Mouse (Mus musculus): ENCODE measurements around the gene Elp4. TPM values are rescaled to one million over a fixed set of nuclear protein-coding genes. Genes with fewer than 3 reads are reported as not detected.

The Elp4 gene
- polyA plus RNA-seq, 1 experiment, result 11.3 TPM

DNA sequence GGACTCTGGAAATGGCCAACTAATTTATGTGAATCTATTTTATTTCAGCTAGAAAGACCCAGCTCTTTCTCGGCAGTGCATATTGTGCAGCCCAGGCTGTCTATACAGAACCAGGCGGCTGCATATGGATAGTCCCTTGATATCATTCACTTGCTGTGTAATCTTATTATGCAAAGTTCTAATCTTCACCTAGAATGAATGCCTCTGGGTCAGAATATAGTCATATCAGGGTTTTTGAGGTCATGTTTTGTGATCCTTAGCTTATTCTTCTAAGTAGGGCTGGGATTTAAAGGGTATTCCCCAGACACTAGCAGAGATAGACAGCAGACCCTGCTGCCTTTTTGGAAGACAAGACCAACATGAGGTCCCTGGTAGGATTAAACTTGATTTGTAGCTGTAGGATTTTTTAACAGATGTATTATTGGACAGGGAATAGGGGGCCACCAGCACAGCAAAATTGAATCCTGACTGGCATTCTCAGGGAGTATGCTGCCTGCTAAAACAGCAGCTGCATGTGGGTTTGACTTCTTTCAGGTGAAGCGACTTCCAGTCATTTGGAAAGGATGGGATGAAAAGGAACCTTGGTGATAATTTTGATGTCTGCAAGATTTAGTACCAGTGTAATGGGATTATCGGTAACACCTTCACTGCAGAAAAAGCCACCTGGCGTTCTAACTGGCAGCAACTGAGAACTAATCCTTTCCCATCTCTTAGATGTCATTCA is 13.4 kb upstream of the Elp4 start:
- no peaks in the 10 kb centered on the region for H3K36me3 ChIP-seq (ENCODE audit: control insufficient read depth, insufficient read depth)
- no peaks in the 10 kb centered on the region for H3K27me3 ChIP-seq (ENCODE audit: control insufficient read depth, insufficient read depth, insufficient read length)
- no peak overlapping the region for H3ac ChIP-seq (ENCODE audit: control insufficient read depth, insufficient read length)
- no peaks in the 10 kb centered on the region for H3K79me2 ChIP-seq (ENCODE audit: control insufficient read depth, insufficient read depth)
- no peak overlapping the region for H3K4me3 ChIP-seq
- H3K4me2 ChIP-seq (ENCODE audit: low read depth), result no peak overlapping the region
- TF ChIP-seq REST (IDR thresholded peaks at IDR 0.05; ENCODE audit: insufficient read depth, insufficient read length), result no peak

DNA sequence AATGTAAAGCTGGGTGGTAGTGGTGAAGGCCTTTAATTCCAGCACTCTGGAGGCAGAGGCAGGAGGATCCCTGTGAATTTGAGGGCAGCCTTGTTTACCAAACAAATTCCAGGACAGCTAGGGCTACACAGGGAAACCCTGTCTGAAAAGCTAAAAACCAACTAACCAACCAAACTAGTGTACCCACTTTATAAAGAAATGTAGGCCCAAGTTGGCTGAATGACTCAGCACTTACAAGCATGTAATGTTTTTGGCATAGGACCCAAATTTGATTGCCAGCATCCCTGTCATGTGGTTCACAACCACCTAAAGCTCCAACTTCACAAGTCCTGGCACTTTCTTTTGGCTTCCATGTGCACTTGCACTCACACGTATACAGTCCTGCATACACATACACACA is 12.3 kb upstream of the Elp4 start:
- Histone ChIP-seq H3ac (ENCODE audit: control insufficient read depth, insufficient read length) (no peak overlapping the region), H3K79me2 (ENCODE audit: control insufficient read depth, insufficient read depth) (no peaks in the 10 kb centered on the region), H3K27me3 (ENCODE audit: control insufficient read depth, insufficient read depth, insufficient read length) (no peaks in the 10 kb centered on the region), H3K4me2 (ENCODE audit: low read depth) (no peak overlapping the region), H3K4me3 (no peak overlapping the region), H3K36me3 (ENCODE audit: control insufficient read depth, insufficient read depth) (no peaks in the 10 kb centered on the region)
- TF ChIP-seq REST (IDR thresholded peaks at IDR 0.05; ENCODE audit: insufficient read depth, insufficient read length) (no peak), USF1 (IDR thresholded peaks at IDR 0.05; ENCODE audit: low read depth) (no peak), SRF (IDR thresholded peaks at IDR 0.05; ENCODE audit: control insufficient read depth, insufficient read length, low read depth) (no peak), MAX (IDR thresholded peaks at IDR 0.05; ENCODE audit: low read depth) (no peak), MYOD1 (IDR thresholded peaks at IDR 0.05; ENCODE audit: control insufficient read depth in 1 of 3, insufficient read length in 2 of 3, low read depth in 2 of 3) (no peak), TCF3 (IDR thresholded peaks at IDR 0.05; ENCODE audit: insufficient read length, low read depth) (no peak), POLR2AphosphoS2 (IDR thresholded peaks at IDR 0.05; ENCODE audit: insufficient read length, low read depth) (no peak), TCF12 (IDR thresholded peaks at IDR 0.05; ENCODE audit: insufficient read depth, poor library complexity, severe bottlenecking) (no peak), CEBPB (IDR thresholded peaks at IDR 0.05; ENCODE audit: insufficient read depth, poor library complexity, severe bottlenecking) (no peak), E2F4 (IDR thresholded peaks at IDR 0.05; ENCODE audit: insufficient read depth) (no peak), MYOG (IDR thresholded peaks at IDR 0.05; ENCODE audit: control insufficient read depth in 1 of 3, insufficient read depth in 1 of 3, insufficient read length in 2 of 3, low read depth in 2 of 3) (no peak), POLR2A (IDR thresholded peaks at IDR 0.05; ENCODE audit: insufficient read length, low read depth) (no peak)

DNA sequence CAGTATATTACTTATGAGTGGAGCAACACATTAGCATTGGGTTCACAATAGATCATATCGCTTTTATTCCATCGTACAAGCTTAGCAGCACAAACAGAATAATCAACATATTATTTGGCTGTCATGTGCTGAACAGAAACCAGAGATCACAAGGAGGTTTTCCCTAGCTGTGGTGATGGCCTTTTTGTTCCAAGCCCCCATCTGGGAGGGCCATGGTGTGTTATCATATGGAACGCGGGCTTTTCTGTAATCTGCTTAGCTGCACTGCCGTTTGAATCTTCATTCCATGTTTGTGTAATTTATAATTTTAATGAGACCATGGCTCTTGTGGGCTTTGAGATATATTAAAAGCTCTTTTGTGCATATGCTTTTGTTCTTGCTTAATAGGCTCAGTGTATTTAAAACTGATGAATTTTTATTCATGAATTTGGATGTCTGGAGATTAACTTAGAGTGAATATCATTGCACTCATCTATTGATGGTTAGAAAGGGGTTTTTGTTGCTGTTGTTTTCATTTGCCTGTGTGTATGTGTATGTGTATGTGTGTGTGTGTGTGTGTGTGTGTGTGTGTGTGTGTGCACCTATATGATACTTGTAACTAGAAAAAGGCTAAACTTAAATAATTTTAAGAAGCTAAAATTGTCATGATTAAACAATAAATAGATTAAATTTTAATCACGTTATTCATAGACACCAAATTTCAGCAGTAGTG is 9.4 kb upstream of the Elp4 start:
- H3K36me3 ChIP-seq (ENCODE audit: control insufficient read depth, insufficient read depth), result no peaks in the 10 kb centered on the region
- TF ChIP-seq CEBPB (IDR thresholded peaks at IDR 0.05; ENCODE audit: insufficient read depth, poor library complexity, severe bottlenecking), result no peak
- no peak for TF ChIP-seq POLR2AphosphoS2 (IDR thresholded peaks at IDR 0.05; ENCODE audit: insufficient read length, low read depth)
- TF ChIP-seq E2F4 (IDR thresholded peaks at IDR 0.05; ENCODE audit: insufficient read depth), result no peak
- no peak for TF ChIP-seq MYOD1 (IDR thresholded peaks at IDR 0.05; ENCODE audit: control insufficient read depth in 1 of 3, insufficient read length in 2 of 3, low read depth in 2 of 3)
- TF ChIP-seq POLR2A (IDR thresholded peaks at IDR 0.05; ENCODE audit: insufficient read length, low read depth), result no peak
- TF ChIP-seq REST (IDR thresholded peaks at IDR 0.05; ENCODE audit: insufficient read depth, insufficient read length), result no peak
- no peak for TF ChIP-seq USF1 (IDR thresholded peaks at IDR 0.05; ENCODE audit: low read depth)
- TF ChIP-seq MAX (IDR thresholded peaks at IDR 0.05; ENCODE audit: low read depth), result no peak
- TF ChIP-seq SRF (IDR thresholded peaks at IDR 0.05; ENCODE audit: control insufficient read depth, insufficient read length, low read depth), result no peak
- no peak for TF ChIP-seq TCF3 (IDR thresholded peaks at IDR 0.05; ENCODE audit: insufficient read length, low read depth)
- TF ChIP-seq TCF12 (IDR thresholded peaks at IDR 0.05; ENCODE audit: insufficient read depth, poor library complexity, severe bottlenecking), result no peak
- no peak for TF ChIP-seq MYOG (IDR thresholded peaks at IDR 0.05; ENCODE audit: control insufficient read depth in 1 of 3, insufficient read depth in 1 of 3, insufficient read length in 2 of 3, low read depth in 2 of 3)
- H3K4me3 ChIP-seq, result no peak overlapping the region
- no peaks in the 10 kb centered on the region for H3K79me2 ChIP-seq (ENCODE audit: control insufficient read depth, insufficient read depth)
- H3K4me2 ChIP-seq (ENCODE audit: low read depth), result no peak overlapping the region
- no peak overlapping the region for H3ac ChIP-seq (ENCODE audit: control insufficient read depth, insufficient read length)
- no peaks in the 10 kb centered on the region for H3K27me3 ChIP-seq (ENCODE audit: control insufficient read depth, insufficient read depth, insufficient read length)

DNA sequence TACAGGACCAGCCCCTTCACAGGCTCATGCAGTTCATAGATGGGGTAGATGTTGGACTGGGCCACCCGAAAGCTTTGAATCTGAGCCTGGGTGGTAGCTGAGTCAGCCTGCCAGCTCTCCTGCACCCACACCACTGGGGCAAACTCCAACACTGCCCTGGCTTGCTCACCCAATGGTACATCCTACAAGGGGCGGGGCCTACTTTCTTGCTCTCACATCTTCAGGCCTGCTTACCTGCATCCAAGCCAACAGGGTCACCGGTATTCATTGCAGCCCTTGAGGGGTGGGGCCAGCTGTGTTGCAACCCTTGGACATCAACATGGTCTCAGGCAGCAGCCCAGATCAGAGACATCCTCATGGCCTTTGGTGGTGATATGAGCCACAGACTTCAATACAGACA is 6.2 kb upstream of the Elp4 start:
- TF ChIP-seq USF1 (IDR thresholded peaks at IDR 0.05; ENCODE audit: low read depth), result no peak
- TF ChIP-seq SRF (IDR thresholded peaks at IDR 0.05; ENCODE audit: control insufficient read depth, insufficient read length, low read depth), result no peak
- TF ChIP-seq CEBPB (IDR thresholded peaks at IDR 0.05; ENCODE audit: insufficient read depth, poor library complexity, severe bottlenecking), result no peak
- TF ChIP-seq REST (IDR thresholded peaks at IDR 0.05; ENCODE audit: insufficient read depth, insufficient read length), result no peak
- TF ChIP-seq POLR2A (IDR thresholded peaks at IDR 0.05; ENCODE audit: insufficient read length, low read depth), result no peak
- TF ChIP-seq E2F4 (IDR thresholded peaks at IDR 0.05; ENCODE audit: insufficient read depth), result no peak
- TF ChIP-seq POLR2AphosphoS2 (IDR thresholded peaks at IDR 0.05; ENCODE audit: insufficient read length, low read depth), result no peak
- TF ChIP-seq MYOG (IDR thresholded peaks at IDR 0.05; ENCODE audit: control insufficient read depth in 1 of 3, insufficient read depth in 1 of 3, insufficient read length in 2 of 3, low read depth in 2 of 3), result no peak
- TF ChIP-seq TCF12 (IDR thresholded peaks at IDR 0.05; ENCODE audit: insufficient read depth, poor library complexity, severe bottlenecking), result no peak
- no peak for TF ChIP-seq MYOD1 (IDR thresholded peaks at IDR 0.05; ENCODE audit: control insufficient read depth in 1 of 3, insufficient read length in 2 of 3, low read depth in 2 of 3)
- no peak for TF ChIP-seq TCF3 (IDR thresholded peaks at IDR 0.05; ENCODE audit: insufficient read length, low read depth)
- no peak for TF ChIP-seq MAX (IDR thresholded peaks at IDR 0.05; ENCODE audit: low read depth)
- no peaks in the 10 kb centered on the region for H3K27me3 ChIP-seq (ENCODE audit: control insufficient read depth, insufficient read depth, insufficient read length)
- H3K79me2 ChIP-seq (ENCODE audit: control insufficient read depth, insufficient read depth), result no peaks in the 10 kb centered on the region
- H3K36me3 ChIP-seq (ENCODE audit: control insufficient read depth, insufficient read depth), result no peaks in the 10 kb centered on the region
- no peak overlapping the region for H3ac ChIP-seq (ENCODE audit: control insufficient read depth, insufficient read length)
- no peak overlapping the region for H3K4me3 ChIP-seq
- no peak overlapping the region for H3K4me2 ChIP-seq (ENCODE audit: low read depth)

Data from myocyte (in vitro differentiated cells).